Mouse (Mus musculus): ENCODE results near the gene Capns1.
"Not testable (repeated sequence)": the region's sequence is repeated elsewhere in the genome, so short reads cannot be mapped to it uniquely, and the experiment has no call there.

Gene Capns1

GRCm38 (mm10) chr7:30198481-30198971 is at the start of gene Capns1:
TSS of gene Capns1 (minus strand) at chr7:30198811.
- in situ Hi-C loops (cut with MboI): no loop called here

- in situ Hi-C loops (cut with MboI): not testable (repeated sequence)
Observed at GRCm38 (mm10) chr7:30237374-30237773, 38.8 kb upstream of the Capns1 start.

DNA sequence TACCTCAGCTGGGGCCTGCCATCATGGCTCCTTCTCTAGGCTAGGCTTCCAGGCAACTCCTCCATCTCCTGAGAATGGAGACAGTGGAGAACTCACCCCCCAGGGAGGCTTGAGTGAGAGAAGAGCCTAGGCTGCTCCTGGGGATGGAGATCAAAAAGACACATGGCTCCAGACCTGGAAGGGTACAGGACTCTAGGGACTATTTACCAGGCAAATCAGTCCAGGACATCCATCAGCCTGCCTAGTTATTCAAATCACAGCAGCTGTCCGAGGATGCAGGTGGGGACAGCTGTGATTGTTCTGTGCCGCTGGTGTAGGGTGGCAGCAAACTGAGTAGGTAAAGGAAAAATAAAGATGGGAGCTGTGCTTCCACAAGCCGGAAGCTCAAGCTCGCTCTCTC is 37.0 kb upstream of the Capns1 start, which contains the start of gene Ovol3:
Ovol3 (minus strand) TSS at position 101 of the 400 bp plus-strand sequence.
- in situ Hi-C loops (cut with MboI): no loop called here

DNA sequence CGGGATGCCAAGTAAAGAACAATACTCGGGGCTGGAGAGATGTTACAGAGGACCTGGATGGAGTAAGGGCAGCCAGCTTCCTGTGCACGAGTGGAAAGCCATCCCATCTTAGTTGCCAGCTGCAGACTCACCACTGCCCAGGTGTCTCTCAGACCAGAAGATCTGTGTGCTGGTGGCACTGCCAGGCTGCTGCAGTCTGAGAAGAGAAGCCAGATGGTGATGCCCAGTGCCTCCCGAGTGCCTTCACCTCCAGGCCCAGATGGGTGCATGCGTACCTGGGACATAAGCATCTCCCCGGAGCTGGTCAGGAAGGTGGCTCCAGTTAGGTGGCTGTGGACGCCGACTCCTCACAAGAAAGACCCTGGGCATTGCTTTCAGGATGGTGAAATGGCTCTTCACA is 36.5 kb upstream of the Capns1 start:
- in situ Hi-C loops (cut with MboI): no loop called here

- in situ Hi-C loops (cut with MboI): no loop called here
Observed at GRCm38 (mm10) chr7:30234276-30234858, 35.8 kb upstream of the Capns1 start.

- in situ Hi-C loops (cut with MboI): no loop called here
Observed at GRCm38 (mm10) chr7:30233387-30233786, 34.8 kb upstream of the Capns1 start.

DNA sequence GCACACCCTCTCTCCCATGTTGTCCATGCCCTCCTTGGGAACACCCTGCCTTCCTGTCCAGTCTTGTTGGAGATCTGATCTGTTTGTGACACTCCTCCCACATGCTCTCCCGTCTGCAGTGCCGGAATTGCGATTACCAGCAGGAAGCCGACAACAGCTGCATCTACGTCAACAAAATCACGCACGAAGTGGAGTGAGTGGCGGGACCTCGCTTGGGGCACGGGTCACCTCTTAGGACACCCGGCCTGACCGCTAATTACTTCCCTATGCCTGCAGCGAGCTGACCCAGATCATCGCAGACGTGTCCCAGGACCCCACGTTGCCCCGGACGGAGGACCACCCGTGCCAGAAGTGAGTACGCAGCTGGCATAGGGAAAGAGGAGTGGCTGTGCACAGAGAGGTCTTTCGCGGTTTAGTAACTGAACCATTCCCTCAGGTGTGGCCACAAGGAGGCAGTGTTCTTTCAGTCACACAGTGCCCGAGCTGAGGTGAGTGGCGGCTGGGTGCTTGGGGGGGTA is 34.1 kb upstream of the Capns1 start:
- in situ Hi-C loops (cut with MboI): no loop called here

DNA sequence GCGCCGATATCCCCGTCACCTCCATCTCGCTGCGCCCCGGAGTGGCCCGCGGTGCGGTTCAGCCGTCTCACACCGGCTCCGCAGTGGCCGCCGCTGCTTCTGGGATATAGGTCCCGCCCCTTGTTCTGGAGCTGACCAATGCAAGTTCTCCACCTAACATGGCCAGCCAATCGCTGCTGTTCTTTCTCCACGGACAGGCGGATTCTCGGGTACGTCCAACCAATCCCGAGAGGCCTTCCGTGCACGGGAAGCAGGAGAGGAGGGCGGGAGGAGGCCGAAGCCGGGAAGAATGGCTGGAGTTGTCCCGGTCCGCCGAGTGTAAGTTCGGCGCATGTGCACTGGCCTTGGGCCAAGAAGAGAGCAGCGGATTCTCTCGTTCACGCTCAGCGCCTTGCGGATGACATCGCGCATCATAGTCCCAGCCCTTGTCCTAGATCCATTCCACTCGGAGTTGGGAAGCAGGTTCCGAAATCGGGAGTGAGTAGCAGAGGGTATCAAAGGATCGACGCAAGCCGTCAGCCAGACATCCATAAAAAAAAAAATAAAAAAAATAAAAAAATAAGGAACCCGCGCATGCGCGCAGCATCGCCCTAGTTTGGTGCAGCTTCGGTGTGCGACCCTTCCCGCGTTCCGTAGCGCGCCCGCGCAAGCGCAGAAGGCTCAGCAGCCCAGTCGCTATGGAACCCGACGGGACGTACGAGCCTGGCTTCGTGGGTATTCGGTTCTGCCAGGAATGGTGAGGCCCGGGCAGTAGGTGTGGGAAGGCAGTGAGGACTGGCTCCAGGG is 33.3 kb upstream of the Capns1 start, which contains the start of the genes Polr2i and Tbcb:
Polr2i (plus strand) TSS at position 280 of the 786 bp plus-strand sequence.
Tbcb (minus strand) TSS at position 604 of the 786 bp plus-strand sequence.
- in situ Hi-C loops (cut with MboI): no loop called here

DNA sequence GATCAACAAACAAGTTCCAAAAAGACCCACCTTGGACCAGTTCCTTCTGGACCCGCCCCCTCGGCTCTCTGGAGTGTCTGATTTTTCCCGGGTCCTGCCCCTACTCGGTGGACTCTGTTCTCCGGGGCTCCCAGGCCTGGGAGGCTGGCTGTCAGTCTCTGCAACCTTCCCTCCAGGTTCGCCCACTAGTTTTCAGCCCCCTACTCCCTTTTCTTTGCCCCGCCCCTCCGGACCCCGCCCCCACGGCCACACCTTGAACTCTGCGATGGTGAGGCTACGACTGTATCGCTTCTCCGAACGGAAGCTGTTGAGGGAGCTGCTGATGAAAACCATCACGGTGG is 32.7 kb upstream of the Capns1 start:
- in situ Hi-C loops (cut with MboI): no loop called here

DNA sequence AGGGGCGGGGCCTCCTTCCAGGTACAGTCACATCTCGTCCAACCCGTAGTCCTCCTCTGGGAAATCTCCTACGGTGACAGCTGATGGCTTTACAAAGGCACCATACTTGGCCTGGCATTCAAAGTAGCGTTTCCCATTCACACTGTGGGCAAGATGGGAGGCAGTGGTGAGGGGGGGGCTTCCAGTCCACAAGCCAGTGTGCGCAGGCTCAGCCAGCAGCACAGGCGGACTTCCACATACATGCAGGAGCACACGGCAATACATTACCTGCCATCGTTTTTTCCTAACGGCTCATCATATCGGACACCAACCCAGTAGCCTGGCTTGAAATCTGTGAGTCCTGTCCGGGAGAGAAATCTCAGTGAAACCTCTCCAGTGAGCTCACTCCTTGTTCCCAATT is 25.6 kb upstream of the Capns1 start:
- in situ Hi-C loops (cut with MboI): no loop called here

GRCm38 (mm10) chr7:30222205-30222604 is 23.6 kb upstream of the Capns1 start:
- in situ Hi-C loops (cut with MboI): no loop called here

DNA sequence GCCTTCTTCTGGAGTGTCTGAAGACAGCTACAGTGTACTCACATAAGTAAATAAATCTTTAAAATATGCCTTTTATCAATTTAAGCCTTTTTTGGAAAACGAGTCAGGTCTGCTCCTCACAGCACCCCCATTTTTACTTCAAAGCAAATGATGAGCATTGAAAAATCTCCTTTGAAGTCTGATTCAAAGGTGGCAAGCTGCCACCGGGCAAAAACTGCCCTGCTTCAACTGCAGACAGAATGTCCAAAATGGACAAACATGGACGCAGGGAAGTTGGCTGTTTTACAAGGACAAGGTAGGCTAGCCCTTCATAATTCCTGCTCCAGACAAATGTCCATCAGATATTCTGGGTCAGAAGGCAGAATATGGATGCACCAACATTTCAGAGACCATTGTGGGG is 22.8 kb upstream of the Capns1 start:
- in situ Hi-C loops (cut with MboI): no loop called here

GRCm38 (mm10) chr7:30220008-30220356 is 21.4 kb upstream of the Capns1 start:
- in situ Hi-C loops (cut with MboI): no loop called here

- in situ Hi-C loops (cut with MboI): loop anchor here (5.0 kb wide), 1 partner anchor 37 kb away; the partner anchor contains the start of gene Cox7a1
Observed at GRCm38 (mm10) chr7:30219293-30220007, 20.8 kb upstream of the Capns1 start.

GRCm38 (mm10) chr7:30217277-30217676 is 18.7 kb upstream of the Capns1 start:
- in situ Hi-C loops (cut with MboI): loop anchor here (5.0 kb wide), 1 partner anchor 35 kb away; the partner anchor contains the start of gene Cox7a1

DNA sequence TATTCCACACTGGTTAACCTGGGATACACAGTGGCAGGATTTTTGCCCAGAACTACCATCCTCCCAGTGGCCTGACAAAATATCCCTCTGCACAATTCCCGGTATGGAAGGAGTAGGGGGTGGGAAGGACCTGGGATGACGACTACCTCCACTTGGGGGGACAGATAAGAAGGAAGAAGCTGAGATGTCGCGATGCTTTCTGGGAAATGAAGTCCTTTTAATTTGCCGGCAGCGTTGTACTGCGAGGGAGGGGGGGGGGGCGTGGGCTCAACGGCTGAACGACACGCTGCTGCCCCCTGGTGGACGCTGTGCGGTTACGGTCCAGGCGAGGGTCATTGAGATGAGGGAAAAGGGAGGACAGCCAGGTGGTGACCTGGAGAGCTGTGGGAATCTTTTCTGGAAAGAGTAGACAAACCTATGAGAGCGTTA is 18.1 kb upstream of the Capns1 start:
- in situ Hi-C loops (cut with MboI): loop anchor here (5.0 kb wide), 1 partner anchor 34 kb away; the partner anchor contains the start of gene Cox7a1

DNA sequence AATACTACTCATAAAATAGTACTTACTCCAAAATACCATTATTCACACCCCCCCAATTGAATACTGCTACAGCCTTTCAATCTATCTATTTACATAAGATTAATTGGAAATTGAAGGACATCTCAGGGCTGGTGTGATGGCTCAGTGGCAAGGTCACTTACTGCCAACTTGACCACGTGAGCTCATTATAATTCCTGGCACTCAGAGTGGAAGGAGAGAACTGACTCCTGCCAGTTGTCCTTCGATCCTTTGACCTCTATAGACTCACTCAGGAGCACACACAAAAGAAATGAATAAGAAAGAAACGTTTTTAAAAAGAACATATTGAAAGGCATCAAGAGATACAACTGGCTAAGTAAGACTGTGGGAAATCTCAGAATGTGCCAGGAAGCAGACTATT is 17.3 kb upstream of the Capns1 start:
- in situ Hi-C loops (cut with MboI): loop anchor here (5.0 kb wide), 1 partner anchor 34 kb away; the partner anchor contains the start of gene Cox7a1

GRCm38 (mm10) chr7:30213881-30214280 is 15.3 kb upstream of the Capns1 start:
- in situ Hi-C loops (cut with MboI): no loop called here

GRCm38 (mm10) chr7:30211025-30211424 is 12.4 kb upstream of the Capns1 start:
- in situ Hi-C loops (cut with MboI): no loop called here

GRCm38 (mm10) chr7:30206364-30206763 is 7.8 kb upstream of the Capns1 start:
- in situ Hi-C loops (cut with MboI): not testable (repeated sequence)

- in situ Hi-C loops (cut with MboI): no loop called here
Observed at GRCm38 (mm10) chr7:30205383-30205782, 6.8 kb upstream of the Capns1 start.

- in situ Hi-C loops (cut with MboI): no loop called here
Observed at GRCm38 (mm10) chr7:30204380-30204779, 5.8 kb upstream of the Capns1 start.
